Mouse (Mus musculus): Measurements from ENCODE around the gene Dhcr24.

Dhcr24 gene

GRCm38 (mm10) chr4:106560846-106561781 lies at the start of gene Dhcr24:
Gene Dhcr24, plus strand, starts transcription at chr4:106561038.
- peak; percentile 81 to 86 for DNase-seq (ENCODE audit: low spot score in 2 of 2)

DNA sequence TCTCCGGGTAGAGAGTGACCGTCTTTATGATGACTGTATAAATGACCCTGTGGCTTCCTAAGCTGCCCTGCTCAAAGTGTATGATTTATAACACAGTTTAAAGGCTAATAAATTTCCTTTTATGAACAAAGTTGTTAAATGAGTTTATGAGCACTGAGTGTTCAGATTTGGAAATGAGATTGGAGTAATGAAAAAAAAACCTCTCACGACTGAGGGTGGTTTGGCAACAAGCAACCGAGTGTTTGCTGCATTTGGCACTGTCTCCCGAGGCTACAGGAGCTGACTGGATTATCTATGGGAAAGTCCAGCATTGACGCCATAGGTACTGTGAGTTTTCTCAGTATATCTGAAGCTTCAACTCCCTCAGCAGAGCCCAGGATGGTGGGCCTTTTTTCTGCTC lies 46.2 kb upstream of the Dhcr24 start:
- DNase-seq (ENCODE audit: low spot score in 2 of 2): no peak

DNA sequence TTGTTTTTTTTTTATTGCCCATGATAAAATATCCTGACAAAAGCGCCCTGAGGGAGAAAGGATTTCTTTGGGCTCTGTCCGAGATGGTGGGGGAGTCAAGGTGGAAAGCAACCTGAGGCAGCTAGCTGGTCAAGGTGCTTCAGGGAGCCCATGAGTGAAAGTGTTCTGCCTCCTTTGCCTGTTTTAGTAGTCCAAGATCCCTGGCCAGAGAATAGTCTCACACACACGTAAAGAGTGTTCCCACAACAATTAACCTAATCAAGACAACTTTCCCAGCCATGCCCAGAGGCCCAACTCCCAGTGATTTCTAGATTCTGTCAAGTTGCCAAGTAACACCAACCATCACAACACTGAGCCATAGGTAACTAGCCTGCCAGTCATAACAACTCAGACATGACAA lies 38.3 kb upstream of the Dhcr24 start:
- no peak for DNase-seq (ENCODE audit: low spot score in 2 of 2)

DNA sequence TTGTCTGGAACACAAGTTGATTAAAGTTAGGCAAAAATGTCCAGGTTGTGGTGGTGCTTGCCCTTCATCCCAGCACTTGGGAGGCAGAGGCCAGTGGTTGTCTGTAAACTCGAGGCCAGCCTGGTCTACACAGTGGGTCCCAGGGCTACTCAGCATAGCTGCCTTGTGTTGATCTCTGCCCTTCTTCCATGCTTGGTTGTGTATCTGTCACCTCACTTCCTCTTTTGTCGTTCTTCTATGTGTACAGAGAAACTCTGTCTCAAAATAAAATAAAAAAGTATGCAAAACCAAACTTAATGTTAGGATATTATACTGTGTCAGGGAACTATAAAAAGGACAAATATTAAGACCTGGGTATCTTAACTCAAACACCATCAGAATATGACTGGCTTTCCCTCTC lies 36.7 kb upstream of the Dhcr24 start:
- no peak for DNase-seq (ENCODE audit: low spot score in 2 of 2)

DNA sequence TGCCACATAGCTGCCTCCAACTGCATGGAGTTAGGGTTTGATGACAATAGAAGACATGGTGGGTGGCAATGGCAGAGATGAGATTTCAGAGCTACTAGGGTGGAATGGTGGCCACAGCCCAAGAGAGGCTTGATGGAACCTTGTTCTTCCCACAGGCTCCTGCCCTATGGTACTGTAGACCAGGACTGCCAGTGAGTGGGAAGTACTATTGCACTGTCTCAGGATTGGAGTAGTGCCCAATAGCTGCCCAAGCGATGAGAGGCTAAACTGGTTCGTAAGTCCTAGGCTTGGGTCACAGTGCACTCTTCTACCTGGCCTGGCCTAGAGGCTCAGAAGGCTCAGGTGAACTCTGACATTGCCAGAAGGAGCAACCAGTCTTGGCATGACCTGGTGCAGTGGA lies 35.8 kb upstream of the Dhcr24 start:
- no peak for DNase-seq (ENCODE audit: low spot score in 2 of 2)

DNA sequence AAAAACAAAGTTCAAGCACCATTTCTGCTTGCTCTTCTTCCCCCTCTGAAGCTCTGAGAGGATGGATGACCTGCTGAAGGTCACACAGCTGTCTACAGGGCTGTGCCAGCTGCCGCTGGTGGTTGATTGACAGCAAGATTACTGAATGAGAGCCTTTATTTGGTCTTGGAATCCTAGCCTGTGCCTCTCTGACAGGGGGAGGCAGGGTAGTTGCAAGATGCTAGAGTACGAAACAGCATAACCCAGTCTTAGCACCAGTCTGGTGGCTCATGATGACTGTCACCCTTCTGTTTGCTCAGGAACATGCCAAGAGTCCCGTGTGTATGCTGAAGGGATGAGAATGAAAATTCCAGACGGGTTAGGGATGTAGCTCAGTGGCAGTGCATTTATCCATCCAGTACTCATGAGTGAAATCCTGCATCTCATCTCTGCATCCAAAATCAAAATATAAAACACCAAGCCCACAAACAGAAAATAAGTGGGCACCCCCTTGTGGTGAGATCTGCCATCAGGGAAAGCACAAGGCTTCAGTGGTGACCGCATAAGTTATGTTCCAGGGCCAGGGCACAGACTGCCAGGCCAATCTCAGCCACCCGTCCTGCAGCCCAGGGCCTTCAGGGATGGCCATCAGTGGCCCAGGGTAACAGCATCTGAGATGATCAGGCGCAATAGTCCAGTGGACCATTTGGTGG lies 32.8 kb upstream of the Dhcr24 start:
- DNase-seq (ENCODE audit: low spot score in 2 of 2): no peak

DNA sequence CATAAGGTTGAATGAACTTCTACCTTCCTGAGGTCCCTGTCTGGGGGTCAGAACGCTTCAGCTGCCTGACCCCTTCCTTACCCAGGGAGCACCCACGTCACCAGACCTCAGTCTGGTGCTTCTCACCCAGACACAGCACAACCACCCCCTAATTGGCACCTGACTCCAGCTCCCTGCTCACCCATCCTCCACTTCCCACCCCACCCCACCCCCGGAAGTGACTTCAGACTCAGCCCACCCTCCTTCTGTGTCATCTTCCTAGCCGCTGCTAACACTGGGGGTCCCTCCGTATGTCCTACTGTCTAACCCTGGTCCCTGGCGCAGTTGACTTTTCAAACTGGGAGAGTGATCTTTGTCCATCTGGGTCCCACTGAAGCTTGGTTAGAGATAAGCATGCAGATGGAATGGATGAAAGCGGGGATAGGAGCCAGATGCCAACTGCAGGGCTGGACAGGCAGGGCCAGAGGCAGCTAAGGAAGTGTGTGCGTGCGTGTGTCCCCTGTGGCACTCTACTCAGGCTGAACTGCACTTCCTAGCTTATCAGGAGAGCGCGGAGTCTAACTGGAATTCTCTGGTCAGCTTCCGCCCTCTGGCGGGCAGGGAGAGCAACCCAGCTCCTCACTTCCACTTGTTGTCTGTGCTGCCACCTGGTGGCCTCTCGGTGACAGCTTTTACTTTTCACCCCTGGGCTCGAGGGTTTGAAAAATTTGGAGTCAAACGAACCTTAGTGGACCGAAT lies 31.3 kb upstream of the Dhcr24 start:
- DNase-seq (ENCODE audit: low spot score in 2 of 2): peak; percentile 82

- no peak for DNase-seq (ENCODE audit: low spot score in 2 of 2)
Measured at GRCm38 (mm10) chr4:106530113-106530482, 30.7 kb upstream of the Dhcr24 start.

- DNase-seq (ENCODE audit: low spot score in 2 of 2): no peak
Measured at GRCm38 (mm10) chr4:106533421-106534080, 27.3 kb upstream of the Dhcr24 start.

DNA sequence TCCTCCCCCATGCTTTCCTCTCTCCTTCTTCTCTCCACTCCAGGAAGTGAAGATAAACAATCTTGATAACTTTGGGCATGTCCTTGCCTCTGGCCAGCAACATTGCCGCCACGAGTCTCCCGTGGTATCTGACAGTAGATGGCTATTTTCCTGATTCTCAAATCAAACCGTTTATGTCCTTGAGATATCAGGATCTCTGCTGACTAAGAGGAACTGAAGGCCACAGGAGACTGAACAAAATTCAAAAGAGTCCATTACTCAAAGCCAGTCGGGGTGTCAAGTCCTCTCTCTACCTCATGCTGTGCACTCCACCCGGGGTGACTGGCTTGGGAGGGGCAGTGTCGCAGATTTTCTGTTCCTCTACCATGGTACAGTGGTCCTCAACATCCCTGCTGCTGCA lies 26.6 kb upstream of the Dhcr24 start:
- DNase-seq (ENCODE audit: low spot score in 2 of 2): no peak

- no peak for DNase-seq (ENCODE audit: low spot score in 2 of 2)
Measured at GRCm38 (mm10) chr4:106539756-106540155, 21.1 kb upstream of the Dhcr24 start.

DNA sequence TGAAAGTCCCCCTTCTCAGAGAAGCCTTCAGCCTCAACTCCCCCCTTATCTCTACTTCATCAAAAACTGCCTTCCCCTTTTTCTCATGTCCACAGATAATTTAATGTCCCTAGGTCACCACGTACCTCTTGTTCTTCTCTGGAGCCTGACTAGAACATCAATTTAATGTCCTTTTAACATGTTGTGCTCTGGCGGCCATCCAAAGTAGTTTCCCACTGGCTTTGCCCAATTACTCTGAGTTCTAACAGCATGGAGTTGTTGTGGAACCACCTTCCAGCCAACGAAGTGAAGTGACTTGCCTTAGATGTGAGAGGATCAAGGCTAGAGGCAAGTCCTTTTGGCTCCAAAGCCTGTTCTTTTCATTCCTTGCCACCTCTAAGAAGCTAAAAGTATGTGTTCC lies 19.3 kb upstream of the Dhcr24 start:
- DNase-seq (ENCODE audit: low spot score in 2 of 2): no peak

GRCm38 (mm10) chr4:106542211-106542610 lies 18.6 kb upstream of the Dhcr24 start:
- DNase-seq (ENCODE audit: low spot score in 2 of 2): no peak

GRCm38 (mm10) chr4:106545817-106546373 lies 14.9 kb upstream of the Dhcr24 start:
- DNase-seq (ENCODE audit: low spot score in 2 of 2): no peak

DNA sequence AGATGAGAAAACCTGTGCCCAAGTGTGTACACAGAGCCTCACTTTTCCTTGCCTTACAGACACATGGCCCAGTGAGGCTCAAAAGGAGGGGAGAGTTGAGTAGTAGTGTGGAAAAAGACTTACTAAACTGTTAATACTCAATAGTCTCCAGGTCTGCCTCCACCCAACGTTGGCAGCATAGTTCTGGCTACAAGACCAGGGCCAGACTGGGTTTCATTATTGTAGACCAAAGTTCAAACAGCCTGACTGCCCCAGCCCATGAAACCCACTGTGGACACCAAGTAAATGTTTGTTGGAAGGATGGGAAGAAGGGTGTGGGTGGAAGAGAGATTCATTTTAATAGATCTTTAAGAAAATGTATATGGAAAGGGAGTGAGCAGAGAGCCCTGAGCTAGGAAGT lies 13.9 kb upstream of the Dhcr24 start:
- DNase-seq (ENCODE audit: low spot score in 2 of 2): no peak

DNA sequence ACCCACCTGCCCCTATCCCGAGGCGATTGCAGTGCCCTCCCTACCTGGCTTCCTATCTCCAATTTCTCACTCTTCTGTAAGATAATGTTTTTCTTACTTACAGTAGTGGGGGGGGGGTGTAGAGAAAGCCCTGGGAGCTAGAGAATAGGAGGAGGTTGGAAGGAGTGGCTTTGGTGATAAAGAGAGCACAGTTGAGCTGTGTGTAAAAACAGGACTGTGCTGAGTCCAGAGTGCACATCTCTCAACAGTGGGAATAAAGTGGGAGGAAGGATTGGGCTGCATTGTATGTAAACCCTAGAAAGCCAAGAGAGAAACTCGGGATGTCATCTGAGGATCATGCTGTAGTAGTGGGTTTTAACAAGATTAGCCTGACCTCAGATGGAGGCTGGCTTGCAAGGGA lies 12.7 kb upstream of the Dhcr24 start:
- DNase-seq (ENCODE audit: low spot score in 2 of 2): no peak

DNA sequence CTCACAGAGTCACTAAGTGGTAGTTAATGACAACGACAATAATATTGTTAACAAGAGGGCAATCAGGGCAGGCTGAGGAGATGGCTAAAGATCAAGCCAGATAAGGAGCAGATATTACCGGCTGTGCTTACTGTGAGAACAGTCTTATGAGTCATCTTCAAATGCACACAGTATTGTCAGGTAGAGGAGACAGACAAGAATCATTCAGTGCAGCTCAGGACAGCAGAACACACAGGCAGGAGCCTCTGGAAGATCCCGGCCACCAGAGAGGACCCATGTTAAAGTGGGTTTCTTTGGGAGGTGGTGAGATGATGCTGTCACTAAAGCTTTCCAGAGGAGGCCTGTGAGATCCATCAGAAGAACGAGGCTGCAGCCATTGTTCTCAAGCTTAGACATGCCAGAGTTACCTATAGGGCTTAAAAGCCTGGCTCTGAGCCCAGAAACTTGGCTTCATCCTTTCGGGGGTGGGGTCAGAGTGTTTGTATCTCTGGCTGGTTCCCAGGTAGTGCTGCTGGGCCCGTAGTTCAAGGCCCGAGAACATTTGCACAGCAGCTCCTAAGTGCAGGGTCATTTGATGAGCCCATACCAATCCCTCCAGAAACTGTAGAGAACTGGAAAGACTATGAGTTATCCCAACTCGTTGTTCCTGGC lies 10.2 kb upstream of the Dhcr24 start:
- DNase-seq (ENCODE audit: low spot score in 2 of 2): peak; percentile 36 to 42

- DNase-seq (ENCODE audit: low spot score in 2 of 2): no peak
Measured at GRCm38 (mm10) chr4:106557262-106557661, 3.6 kb upstream of the Dhcr24 start.

DNA sequence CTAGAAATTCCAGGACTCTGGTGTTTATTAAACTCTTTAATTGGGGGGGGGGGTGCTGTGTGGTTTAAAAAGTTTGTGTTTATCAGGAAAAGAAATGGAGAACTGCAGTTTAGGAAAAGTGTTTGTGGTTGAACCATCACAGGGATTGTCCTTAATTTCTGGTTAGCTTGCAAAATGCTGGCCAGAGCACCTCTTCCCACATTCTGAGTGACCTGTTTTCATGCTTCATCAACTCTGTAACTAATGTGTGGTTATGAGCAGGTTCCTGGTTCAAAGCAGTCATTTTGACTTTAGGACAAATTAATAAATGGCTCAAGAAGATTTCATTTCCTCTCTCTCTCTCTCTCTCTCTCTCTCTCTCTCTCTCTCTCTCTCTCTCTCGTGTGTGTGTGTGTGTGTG lies 2.9 kb upstream of the Dhcr24 start:
- DNase-seq (ENCODE audit: low spot score in 2 of 2): no peak

GRCm38 (mm10) chr4:106559343-106560212 lies 1.3 kb upstream of the Dhcr24 start:
- no peak for DNase-seq (ENCODE audit: low spot score in 2 of 2)

All from urinary bladder, adult 18-20 months (tissue).